Mouse (Mus musculus) ES-E14 (cell line): ENCODE measurements around the gene Pla2g15.

Experiments used
- CHD2 ChIP-seq: IDR thresholded peaks from 2 replicates; pipeline ENCODE4 v1.6.1; 2014; ENCODE audit warnings: mild to moderate bottlenecking, low read depth, low read length, inconsistent platforms
- HCFC1 ChIP-seq: IDR thresholded peaks from 2 replicates; pipeline ENCODE4 v1.6.1; 2012; ENCODE audit warnings: low read length, inconsistent platforms, borderline replicate concordance; ENCODE audit not compliant: insufficient read depth
- MAFK ChIP-seq: IDR thresholded peaks from 2 replicates; pipeline ENCODE4 v1.6.1; 2014; ENCODE audit warnings: mild to moderate bottlenecking, low read depth, low read length, inconsistent platforms; ENCODE audit not compliant: insufficient read depth
- ZC3H11A ChIP-seq: IDR thresholded peaks from 2 replicates; pipeline ENCODE4 v1.6.1; 2012; ENCODE audit warnings: low read depth, mild to moderate bottlenecking, inconsistent platforms, low read length, borderline replicate concordance
- ZNF384 ChIP-seq: IDR thresholded peaks from 2 replicates; pipeline ENCODE4 v1.6.1; 2012; ENCODE audit warnings: low read depth, low read length, inconsistent platforms

DNA sequence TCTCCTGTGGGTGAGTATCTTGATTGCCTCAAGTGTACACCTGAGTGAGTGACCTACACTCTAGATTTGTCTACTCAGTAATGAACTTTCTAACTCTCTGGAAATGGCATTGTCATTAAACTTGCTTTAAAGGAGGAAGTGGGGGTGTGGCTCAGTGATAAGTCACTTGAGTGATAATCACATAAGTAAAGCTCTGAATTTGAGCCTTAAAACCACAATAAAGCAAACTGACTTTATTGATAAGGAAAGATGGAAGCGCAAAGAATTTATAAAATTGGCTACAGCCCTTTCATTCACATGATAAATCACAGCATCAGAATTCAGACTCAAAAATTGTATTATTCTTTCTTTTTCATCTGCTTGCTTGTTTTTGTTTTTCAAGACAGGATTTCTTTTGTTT lies 7.2 kb downstream of the Pla2g15 start:
- TF ChIP-seq ZC3H11A (no peak), HCFC1 (no peak), CHD2 (no peak), ZNF384 (no peak), MAFK (no peak)
